Mouse (Mus musculus) embryonic facial prominence, embryonic 15.5 days (tissue): Measurements from ENCODE around the gene Pex16. TPM values are rescaled to one million over a fixed set of nuclear protein-coding genes. Genes with fewer than 3 reads are reported as not detected.
A peak's percentile ranks its signal among the peaks of the same experiment; 100 is the strongest.

Experiments
- ATAC-seq: fragments of 200-750 bp; cut with Nextera tagmentation; 2 replicates; pipeline ENCODE4 v1.8.0; 2017; ENCODE audit warnings: low read depth, moderate TSS enrichment; ENCODE audit not compliant: insufficient number of reproducible peaks, low FRiP score, low TSS enrichment
- H3K27ac ChIP-seq: fragments of 300-500 bp; sonication (generic); replicated peaks from 2 replicates; pipeline ENCODE4 v1.5.1; 2015; ENCODE audit warnings: mild to moderate bottlenecking, inconsistent platforms
- H3K27me3 ChIP-seq: fragments of 300-500 bp; sonication (generic); 2 replicates; pipeline ENCODE4 v1.6.1; 2015; ENCODE audit warnings: inconsistent platforms
- H3K36me3 ChIP-seq: fragments of 300-500 bp; sonication (generic); 2 replicates; pipeline ENCODE4 v1.6.1; 2015; ENCODE audit warnings: mild to moderate bottlenecking, inconsistent platforms
- H3K4me1 ChIP-seq: fragments of 300-500 bp; sonication (generic); 2 replicates; pipeline ENCODE4 v1.6.1; 2015; ENCODE audit warnings: inconsistent platforms
- H3K4me2 ChIP-seq: fragments of 300-500 bp; sonication (generic); replicated peaks from 2 replicates; pipeline ENCODE4 v1.6.1; 2015; ENCODE audit warnings: mild to moderate bottlenecking, inconsistent platforms
- H3K4me3 ChIP-seq: fragments of 300-500 bp; sonication (generic); replicated peaks from 2 replicates; pipeline ENCODE4 v1.5.1; 2015; ENCODE audit warnings: mild to moderate bottlenecking, inconsistent platforms
- H3K9ac ChIP-seq: fragments of 300-500 bp; sonication (generic); 2 replicates; pipeline ENCODE4 v1.6.1; 2015; ENCODE audit warnings: inconsistent platforms
- H3K9me3 ChIP-seq: fragments of 300-500 bp; sonication (generic); replicated peaks from 2 replicates; pipeline ENCODE4 v1.6.1; 2016; ENCODE audit warnings: inconsistent platforms
- WGBS: fragments of 180-500 bp; shearing (Covaris S2); methylation state at CpG from one replicate; pipeline ENCODE4 v1.1.7; 2015; 5-methylcytosine and 5-hydroxymethylcytosine counted together
- polyA plus RNA-seq: library from polyadenylated mRNA; unstranded; fragments of >200 nt; fragmentation: Nextera tagmentation; extraction: Ambion mirVana; gene quantifications from 2 replicates; pipeline ENCODE4 v1.2.1, GENCODE M21; 2015

Gene Pex16
- 27.8 and 28.8 TPM in 2 replicates for polyA plus RNA-seq

- H3K9me3 ChIP-seq: no peaks in the 10 kb centered on the region
- no peak for ATAC-seq
- H3K9ac ChIP-seq: peak within 1 kb of the TSS; percentile 70
- 2% methylated on average over 16 of the region's 16 CpGs for WGBS
- peaks cover 24% of the 10 kb centered on the region for H3K36me3 ChIP-seq
- H3K27me3 ChIP-seq: peaks cover 24% of the 10 kb centered on the region
- H3K4me3 ChIP-seq: peak within 1 kb of the TSS; percentile 81
- H3K4me2 ChIP-seq: peak within 1 kb of the TSS; percentile 90
- H3K4me1 ChIP-seq: peaks cover 50% of the 10 kb centered on the region
- peak within 1 kb of the TSS; percentile 96 for H3K27ac ChIP-seq
Observed at GRCm38 (mm10) chr2:92374514-92374913, at the start of gene Pex16, which contains the start of gene Large2. TSS of gene Pex16 (plus strand) at chr2:92374676. TSS of gene Large2 (minus strand) at chr2:92374869.

- no peaks in the 10 kb centered on the region for H3K4me1 ChIP-seq
- H3K27ac ChIP-seq: no peak overlapping the region
- H3K9me3 ChIP-seq: no peaks in the 10 kb centered on the region
- no peak overlapping the region for H3K4me2 ChIP-seq
- 80% methylated on average over 7 of the region's 7 CpGs for WGBS
- no peaks in the 10 kb centered on the region for H3K27me3 ChIP-seq
- no peak for ATAC-seq
- no peak overlapping the region for H3K9ac ChIP-seq
- peaks cover 69% of the 10 kb centered on the region for H3K36me3 ChIP-seq
- H3K4me3 ChIP-seq: no peak overlapping the region
Observed at GRCm38 (mm10) chr2:92325676-92326075, 48.8 kb upstream of the Pex16 start.

DNA sequence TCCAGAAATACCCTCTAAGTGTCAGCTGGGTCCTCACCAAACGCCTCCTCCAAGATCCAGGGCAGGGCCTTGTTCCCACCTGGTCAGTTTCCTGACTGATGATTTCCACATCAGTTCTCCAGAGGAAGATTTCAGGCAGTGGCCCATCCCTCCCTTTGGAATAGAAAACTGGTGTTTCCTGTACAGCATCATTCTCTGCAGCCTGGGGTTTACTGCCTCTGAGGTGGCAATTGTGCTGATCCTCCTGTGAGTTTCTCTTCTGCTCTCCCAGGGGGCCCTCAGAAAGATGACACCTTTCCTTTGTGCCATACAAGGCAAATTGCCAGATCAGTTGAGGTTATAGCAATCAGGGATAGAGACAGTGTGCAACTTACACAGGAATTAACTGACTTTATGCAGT lies 48.3 kb upstream of the Pex16 start:
- Histone ChIP-seq H3K9me3 (no peaks in the 10 kb centered on the region), H3K27me3 (no peaks in the 10 kb centered on the region), H3K9ac (no peak overlapping the region), H3K36me3 (peaks cover 73% of the 10 kb centered on the region), H3K27ac (0 out of 2 replicates have a peak overlapping the region, but pooled peaks have one; percentile 17), H3K4me3 (no peak overlapping the region), H3K4me1 (no peaks in the 10 kb centered on the region), H3K4me2 (no peak overlapping the region)
- peak; percentile 35; the same call in 1 of the 2 replicates for ATAC-seq
- WGBS: 57% methylated on average over 1 of the region's 1 CpGs

- Histone ChIP-seq H3K4me3 (no peak overlapping the region), H3K27me3 (no peaks in the 10 kb centered on the region), H3K4me1 (no peaks in the 10 kb centered on the region), H3K4me2 (no peak overlapping the region), H3K36me3 (peaks cover 73% of the 10 kb centered on the region), H3K27ac (no peak overlapping the region), H3K9me3 (no peaks in the 10 kb centered on the region), H3K9ac (no peak overlapping the region)
- ATAC-seq: no peak
- 92% methylated on average over 4 of the region's 4 CpGs for WGBS
Observed at GRCm38 (mm10) chr2:92327601-92328000, 46.9 kb upstream of the Pex16 start.

- Histone ChIP-seq H3K9ac (no peak overlapping the region), H3K9me3 (no peaks in the 10 kb centered on the region), H3K4me3 (no peak overlapping the region), H3K36me3 (peaks cover 67% of the 10 kb centered on the region), H3K27me3 (no peaks in the 10 kb centered on the region), H3K4me1 (no peaks in the 10 kb centered on the region), H3K27ac (no peak overlapping the region), H3K4me2 (no peak overlapping the region)
- 86% methylated on average over 8 of the region's 8 CpGs for WGBS
- no peak for ATAC-seq
Observed at GRCm38 (mm10) chr2:92328206-92328605, 46.3 kb upstream of the Pex16 start.

- 50% methylated on average over 2 of the region's 2 CpGs for WGBS
- no peak overlapping the region for H3K4me2 ChIP-seq
- no peak overlapping the region for H3K9ac ChIP-seq
- H3K4me1 ChIP-seq: no peaks in the 10 kb centered on the region
- H3K27me3 ChIP-seq: no peaks in the 10 kb centered on the region
- no peak overlapping the region for H3K4me3 ChIP-seq
- no peaks in the 10 kb centered on the region for H3K9me3 ChIP-seq
- ATAC-seq: no peak
- H3K36me3 ChIP-seq: peaks cover 69% of the 10 kb centered on the region
- no peak overlapping the region for H3K27ac ChIP-seq
Observed at GRCm38 (mm10) chr2:92330840-92331239, 43.6 kb upstream of the Pex16 start.

- Histone ChIP-seq H3K9me3 (no peaks in the 10 kb centered on the region), H3K9ac (no peak overlapping the region), H3K4me3 (no peak overlapping the region), H3K27me3 (no peaks in the 10 kb centered on the region), H3K36me3 (peaks cover 69% of the 10 kb centered on the region), H3K4me1 (no peaks in the 10 kb centered on the region), H3K4me2 (no peak overlapping the region), H3K27ac (no peak overlapping the region)
- no peak for ATAC-seq
- WGBS: 73% methylated on average over 2 of the region's 2 CpGs
Observed at GRCm38 (mm10) chr2:92331410-92331809, 43.1 kb upstream of the Pex16 start.

- Histone ChIP-seq H3K9ac (no peak overlapping the region), H3K27ac (no peak overlapping the region), H3K27me3 (no peaks in the 10 kb centered on the region), H3K4me1 (no peaks in the 10 kb centered on the region), H3K9me3 (no peaks in the 10 kb centered on the region), H3K4me2 (no peak overlapping the region), H3K4me3 (no peak overlapping the region), H3K36me3 (peaks cover 64% of the 10 kb centered on the region)
- 94% methylated on average over 2 of the region's 2 CpGs for WGBS
- no peak for ATAC-seq
Observed at GRCm38 (mm10) chr2:92331871-92332270, 42.6 kb upstream of the Pex16 start.

DNA sequence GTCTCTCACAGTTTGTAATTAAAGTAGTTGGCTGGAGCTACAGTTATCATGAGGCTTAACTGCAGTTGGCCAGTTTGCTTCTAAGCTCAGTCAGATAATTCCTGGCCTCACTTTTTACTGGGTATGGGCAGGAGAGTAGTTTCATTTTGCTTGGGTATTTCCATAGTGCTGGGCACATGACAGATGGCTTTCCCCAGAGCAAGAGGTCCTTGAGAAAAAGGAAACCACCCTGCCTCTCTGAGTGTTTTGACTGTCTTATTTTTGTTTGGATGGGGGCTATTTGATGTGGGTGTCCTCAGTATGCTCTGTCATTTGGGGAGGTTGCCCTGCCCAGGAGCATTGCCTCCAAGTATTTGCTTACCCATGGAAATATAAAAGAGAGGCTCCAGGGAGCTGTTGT lies 32.1 kb upstream of the Pex16 start:
- no peaks in the 10 kb centered on the region for H3K4me1 ChIP-seq
- no peaks in the 10 kb centered on the region for H3K9me3 ChIP-seq
- H3K9ac ChIP-seq: no peak overlapping the region
- ATAC-seq: no peak
- peaks cover 44% of the 10 kb centered on the region for H3K36me3 ChIP-seq
- H3K27me3 ChIP-seq: no peaks in the 10 kb centered on the region
- H3K27ac ChIP-seq: no peak overlapping the region
- H3K4me3 ChIP-seq: no peak overlapping the region
- no peak overlapping the region for H3K4me2 ChIP-seq

- Histone ChIP-seq H3K4me2 (no peak overlapping the region), H3K36me3 (peaks cover 63% of the 10 kb centered on the region), H3K27ac (no peak overlapping the region), H3K4me3 (no peak overlapping the region), H3K9ac (no peak overlapping the region), H3K9me3 (no peaks in the 10 kb centered on the region), H3K27me3 (no peaks in the 10 kb centered on the region), H3K4me1 (no peaks in the 10 kb centered on the region)
- 86% methylated on average over 2 of the region's 2 CpGs for WGBS
- ATAC-seq: no peak
Observed at GRCm38 (mm10) chr2:92347191-92347590, 27.3 kb upstream of the Pex16 start.

DNA sequence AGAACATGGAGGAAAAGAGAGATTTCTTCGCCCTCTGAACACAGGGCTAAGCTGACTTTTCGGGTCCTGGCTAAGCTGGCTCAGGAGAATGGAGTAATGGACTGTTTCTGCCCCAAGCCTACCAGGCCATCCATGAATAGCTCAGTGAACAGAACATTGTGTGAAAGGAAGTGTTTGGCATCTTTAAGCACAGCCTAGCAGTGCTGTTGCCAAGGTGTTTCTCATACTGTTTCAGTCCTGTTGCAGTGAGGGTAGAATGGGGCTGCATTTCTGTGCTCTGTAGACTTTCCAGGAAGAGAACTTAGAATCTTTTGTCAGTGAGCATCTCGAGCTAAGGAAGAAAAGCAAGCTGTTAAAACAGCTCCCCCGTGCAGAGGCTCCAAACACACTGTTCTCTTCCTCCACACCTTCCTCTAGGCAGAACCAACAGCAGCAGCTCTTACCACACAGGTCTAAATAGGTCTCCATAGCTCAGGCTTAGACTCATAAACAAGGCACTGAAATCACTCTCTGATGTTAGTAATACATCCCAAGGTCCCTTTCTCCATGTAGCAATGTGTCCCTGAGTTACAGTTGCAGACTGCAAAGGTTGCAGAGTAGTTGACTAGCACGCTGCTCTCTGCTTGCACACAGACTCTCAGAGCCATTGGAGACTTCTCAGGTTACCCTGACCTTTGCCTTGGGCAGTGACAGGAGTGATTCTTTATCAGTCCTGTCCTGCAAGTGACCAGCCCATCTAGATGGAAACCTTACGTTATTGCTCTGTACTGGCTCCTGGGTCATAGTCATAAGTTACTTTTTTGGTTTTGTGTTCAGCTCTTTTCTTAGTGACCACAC lies 24.7 kb upstream of the Pex16 start:
- Histone ChIP-seq H3K4me1 (no peaks in the 10 kb centered on the region), H3K9me3 (no peaks in the 10 kb centered on the region), H3K4me2 (no peak overlapping the region), H3K27me3 (no peaks in the 10 kb centered on the region), H3K36me3 (peaks cover 75% of the 10 kb centered on the region), H3K4me3 (no peak overlapping the region), H3K27ac (no peak overlapping the region), H3K9ac (no peak overlapping the region)
- no peak for ATAC-seq
- WGBS: 59% methylated on average over 6 of the region's 6 CpGs

DNA sequence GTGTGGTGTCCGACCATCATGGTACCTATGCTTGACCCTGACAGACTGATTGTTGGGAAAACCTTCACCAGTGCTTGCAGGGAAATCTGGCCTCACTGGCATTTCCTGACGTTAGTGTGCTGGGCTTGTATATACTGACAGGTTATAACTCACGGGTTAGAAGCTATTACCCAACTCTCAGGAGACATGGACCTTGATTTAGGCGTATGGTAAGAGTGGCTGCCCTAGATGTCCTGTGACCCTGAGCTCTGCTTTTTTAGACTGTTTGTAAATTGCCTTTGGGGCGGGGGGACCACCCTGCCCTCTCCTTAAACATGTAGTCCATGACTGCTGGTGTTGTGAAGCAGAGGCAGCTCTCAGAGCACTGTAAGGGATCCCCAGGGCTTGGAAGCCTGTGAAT lies 23.8 kb upstream of the Pex16 start:
- Histone ChIP-seq H3K4me3 (no peak overlapping the region), H3K27ac (no peak overlapping the region), H3K4me1 (no peaks in the 10 kb centered on the region), H3K9ac (no peak overlapping the region), H3K36me3 (peaks cover 68% of the 10 kb centered on the region), H3K27me3 (no peaks in the 10 kb centered on the region), H3K4me2 (no peak overlapping the region), H3K9me3 (no peaks in the 10 kb centered on the region)
- 66% methylated on average over 5 of the region's 5 CpGs for WGBS
- ATAC-seq: no peak
